Mouse (Mus musculus): Measurements from ENCODE around the gene Clptm1. TPM values are rescaled to one million over a fixed set of nuclear protein-coding genes. Genes with fewer than 3 reads are reported as not detected.

The Clptm1 gene
- 27.7 and 29.1 TPM in 2 replicates for polyA plus RNA-seq (2012; rRNA removed)

DNA sequence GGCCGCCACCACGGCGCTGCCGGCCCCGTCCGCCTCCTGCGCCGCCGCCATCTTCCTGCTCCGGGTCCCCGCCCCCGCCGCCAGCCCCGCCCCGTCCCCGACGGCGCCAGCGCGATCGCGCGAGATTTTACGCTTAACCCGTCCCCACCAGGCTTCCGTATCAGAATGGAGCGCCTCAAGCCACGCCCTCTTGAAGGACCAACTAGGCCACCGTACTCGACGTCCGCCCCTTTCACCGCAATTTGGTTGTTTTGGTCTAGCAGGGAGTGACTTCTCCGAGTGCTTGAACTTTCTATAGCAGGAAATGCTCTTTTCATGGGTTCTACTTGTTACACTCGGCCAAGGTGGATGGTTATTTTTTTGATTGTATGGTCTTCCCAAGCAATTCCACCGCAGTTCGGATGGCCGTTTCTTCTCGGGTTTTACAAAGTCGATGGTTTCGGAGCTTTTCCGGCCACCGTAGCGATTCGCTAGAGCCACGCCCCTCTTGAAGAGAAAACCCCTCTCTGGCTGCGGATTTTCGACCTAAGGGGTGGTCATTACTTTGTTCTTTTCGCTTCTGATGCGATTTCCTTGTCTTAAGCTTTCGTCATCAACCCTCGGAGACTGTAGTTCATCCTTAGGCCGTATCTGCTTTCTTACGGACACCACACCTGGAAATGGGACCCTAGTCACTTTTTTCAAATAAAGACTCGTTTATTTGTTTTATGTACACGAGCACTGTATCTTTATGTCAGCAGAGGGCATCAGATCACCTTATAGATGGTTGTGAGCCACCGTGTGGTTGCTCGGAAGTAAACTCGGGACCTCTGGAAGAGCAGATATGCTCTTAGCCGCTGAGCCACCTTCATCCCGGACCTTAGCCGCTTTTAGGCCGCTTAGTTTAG is at the start of gene Clptm1:
Gene Clptm1, minus strand, starts transcription at position 79 of the 887 bp plus-strand sequence.

GRCm38 (mm10) chr7:19698907-19699826 is 34.3 kb upstream of the Clptm1 start, which contains the start of gene Apoe:
Gene Apoe, minus strand, starts transcription at chr7:19699188.

DNA sequence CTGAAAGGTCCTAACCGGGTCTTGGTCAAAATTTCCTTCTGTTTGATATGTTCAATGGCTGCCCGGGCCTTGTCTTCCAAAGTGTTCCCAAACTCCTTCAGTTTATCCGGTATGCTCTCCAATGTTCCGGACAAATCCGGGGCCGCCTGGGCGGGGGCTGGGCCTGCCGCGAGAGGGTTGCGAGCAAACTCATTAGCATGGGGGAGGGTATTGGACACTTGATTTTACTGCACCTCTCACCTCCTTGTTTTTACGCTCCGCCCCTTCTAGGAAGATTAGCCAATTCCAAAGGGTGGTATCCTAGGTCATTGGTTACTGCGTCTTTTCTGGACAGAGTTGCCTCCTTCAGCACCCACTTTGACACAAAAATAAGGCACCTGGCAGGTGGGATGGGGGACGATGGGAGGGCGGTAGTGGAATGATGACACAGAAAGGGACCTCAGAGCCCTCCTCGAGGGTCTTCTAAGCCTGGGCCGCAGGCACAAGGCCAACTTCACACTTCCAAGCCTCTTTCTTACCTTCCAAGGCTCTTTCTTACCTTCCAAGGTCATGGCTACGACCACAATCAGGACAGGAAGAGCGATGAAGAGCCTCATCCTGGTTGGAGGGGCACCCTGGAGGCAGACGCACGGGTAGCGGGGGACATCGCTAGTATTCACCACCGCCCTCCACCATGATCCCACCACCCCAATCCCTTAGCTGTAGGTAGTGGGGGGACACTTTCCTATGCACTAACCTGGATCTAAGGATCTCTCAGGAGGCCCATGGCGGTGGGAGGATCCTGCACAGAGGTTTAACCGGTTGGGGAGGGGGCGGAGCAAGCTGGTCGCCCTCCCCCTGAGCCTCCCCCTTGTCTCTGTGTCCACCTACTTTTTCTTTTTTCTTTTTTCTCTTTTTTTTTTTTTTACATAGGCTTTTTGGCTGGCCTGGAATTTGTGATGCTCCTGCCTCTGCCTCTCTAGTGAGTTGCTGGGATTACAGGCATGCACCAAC is 27.3 kb upstream of the Clptm1 start, which contains the start of gene Apoc1:
Gene Apoc1, minus strand, starts transcription at position 788 of the 993 bp plus-strand sequence.

DNA sequence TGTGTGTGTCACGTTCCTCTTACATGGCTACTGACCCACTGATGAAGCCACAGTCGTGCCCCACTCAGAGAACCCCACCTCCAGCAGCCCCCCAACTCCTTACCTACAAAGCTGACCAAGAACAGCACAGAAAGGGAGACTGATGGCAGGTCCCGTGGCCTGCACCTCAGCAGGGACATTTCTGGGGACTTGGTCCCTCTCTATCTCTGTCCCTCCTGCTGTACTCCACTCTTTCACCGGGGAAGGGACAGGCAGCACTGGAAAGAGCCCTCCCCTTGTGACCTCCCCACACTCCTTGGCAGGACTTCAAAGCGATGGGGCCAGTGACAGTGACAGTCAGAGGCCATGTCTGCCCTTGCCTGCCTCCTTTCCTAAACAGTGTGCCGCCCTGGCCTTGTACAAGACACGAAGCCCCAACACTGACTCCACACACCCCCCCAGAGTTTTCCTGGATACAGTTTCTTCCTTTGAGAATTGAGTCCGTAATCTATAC is 16.4 kb upstream of the Clptm1 start, which contains the start of the genes Gm44805 and Apoc4:
Gene Gm44805, minus strand, starts transcription at position 222 of the 493 bp plus-strand sequence.
Gene Apoc4, minus strand, starts transcription at position 278 of the 493 bp plus-strand sequence.

GRCm38 (mm10) chr7:19677872-19678271 is 13.0 kb upstream of the Clptm1 start, which contains the start of gene Apoc2:
Gene Apoc2, minus strand, starts transcription at chr7:19677941.

DNA sequence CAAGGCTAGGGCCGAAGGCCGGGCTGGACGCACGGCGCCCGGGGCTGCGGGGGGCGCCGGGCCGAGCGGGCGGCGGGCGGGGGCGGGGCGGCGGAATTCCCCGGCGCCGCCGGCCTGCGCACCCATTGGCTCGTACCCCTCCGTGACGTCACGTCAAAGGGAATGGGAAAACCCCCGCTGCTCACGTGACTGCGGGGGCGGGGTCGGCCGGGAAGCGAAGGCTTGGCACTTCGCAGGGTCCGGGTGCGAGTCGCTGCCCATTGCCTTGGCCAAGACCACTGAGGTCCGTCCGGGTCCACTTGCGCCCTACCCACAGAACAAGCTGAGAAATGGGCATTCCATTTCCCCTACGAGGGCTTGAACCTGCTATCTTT is 35.5 kb downstream of the Clptm1 start, which contains the start of gene Relb:
Gene Relb, minus strand, starts transcription at position 78 of the 374 bp plus-strand sequence.

DNA sequence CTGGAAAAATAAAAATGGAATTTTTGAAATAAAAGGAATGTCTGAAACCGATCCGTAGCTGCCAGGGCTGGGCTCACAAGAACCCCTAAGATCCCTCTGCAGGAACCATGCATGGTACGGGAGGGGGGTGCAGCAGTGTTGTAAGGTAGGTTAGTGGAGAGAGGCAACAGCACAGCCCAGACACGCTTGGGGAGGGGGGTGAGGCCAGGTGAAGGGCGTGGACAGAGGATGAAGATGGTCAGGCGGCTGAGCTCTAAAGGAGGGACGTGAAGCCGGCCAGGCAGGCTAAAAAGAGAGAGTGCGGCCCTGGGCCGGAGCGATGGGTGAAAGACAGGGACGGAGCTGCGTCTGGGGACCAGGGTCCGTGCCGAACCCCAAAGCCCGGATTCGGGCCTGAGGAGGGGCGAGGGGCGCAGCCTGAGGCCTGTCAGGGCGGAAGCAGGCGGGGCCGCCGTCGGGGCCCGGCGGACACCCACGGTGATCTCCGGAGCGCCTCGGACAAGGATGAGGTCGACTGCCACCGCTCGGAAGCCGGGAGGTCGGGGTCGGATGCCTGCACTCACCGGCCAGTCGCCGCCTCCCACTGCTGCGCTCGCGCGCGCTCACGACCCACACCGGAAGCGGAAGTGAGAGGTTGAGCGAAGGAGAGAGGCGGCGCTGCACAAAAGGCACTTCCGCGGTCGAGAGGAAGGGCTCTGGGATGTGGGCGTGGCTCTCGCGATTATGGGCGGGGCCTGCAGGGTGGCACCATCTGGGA is 60.8 kb downstream of the Clptm1 start, which contains the start of gene Clasrp:
Gene Clasrp, minus strand, starts transcription at position 638 of the 757 bp plus-strand sequence.

Other genes with a start within 250 kb of the Clptm1 start
- 4.5 and 4.8 TPM in 2 replicates for gene Mark4, start 206.2 kb downstream of the Clptm1 start, polyA plus RNA-seq (2012; rRNA removed)
- gene Exoc3l2, start 201.7 kb downstream of the Clptm1 start, polyA plus RNA-seq (2012; rRNA removed): 2.2 and 2.4 TPM in 2 replicates
- 2.2 and 2.5 TPM in 2 replicates for gene Bloc1s3, start 156.7 kb downstream of the Clptm1 start, polyA plus RNA-seq (2012; rRNA removed)
- gene Trappc6a, start 156.6 kb downstream of the Clptm1 start, polyA plus RNA-seq (2012; rRNA removed): 36.0 and 40.0 TPM in 2 replicates
- 0.02 and 0.06 TPM in 2 replicates for gene Nkpd1, start 147.2 kb downstream of the Clptm1 start, polyA plus RNA-seq (2012; rRNA removed)
- 21.3 and 26.8 TPM in 2 replicates for gene Ppp1r37, start 102.0 kb downstream of the Clptm1 start, polyA plus RNA-seq (2012; rRNA removed)
- gene Zfp296, start 87.7 kb downstream of the Clptm1 start, polyA plus RNA-seq (2012; rRNA removed): 0.81 and 0.85 TPM in 2 replicates
- gene Gemin7, start 87.4 kb downstream of the Clptm1 start, polyA plus RNA-seq (2012; rRNA removed): 28.8 and 31.3 TPM in 2 replicates
- 17.9 and 24.7 TPM in 2 replicates for gene Clasrp, start 60.5 kb downstream of the Clptm1 start, polyA plus RNA-seq (2012; rRNA removed)
- gene Relb, start 35.6 kb downstream of the Clptm1 start, polyA plus RNA-seq (2012; rRNA removed): 2.1 and 2.4 TPM in 2 replicates
- gene Apoc2, start 12.9 kb upstream of the Clptm1 start, polyA plus RNA-seq (2012; rRNA removed): 1,005 and 1,068 TPM in 2 replicates
- gene Gm44805, start 16.4 kb upstream of the Clptm1 start, polyA plus RNA-seq (2012; rRNA removed): 12.7 and 26.8 TPM in 2 replicates
- gene Apoc4, start 16.4 kb upstream of the Clptm1 start, polyA plus RNA-seq (2012; rRNA removed): 1,034 and 1,247 TPM in 2 replicates
- gene Apoc1, start 27.6 kb upstream of the Clptm1 start, polyA plus RNA-seq (2012; rRNA removed): 1,023 and 1,218 TPM in 2 replicates
- gene Apoe, start 34.2 kb upstream of the Clptm1 start, polyA plus RNA-seq (2012; rRNA removed): 14,325 and 17,049 TPM in 2 replicates
- gene Tomm40, start 50.4 kb upstream of the Clptm1 start, polyA plus RNA-seq (2012; rRNA removed): 37.0 and 43.6 TPM in 2 replicates
- 27.6 and 31.3 TPM in 2 replicates for gene Nectin2, start 85.5 kb upstream of the Clptm1 start, polyA plus RNA-seq (2012; rRNA removed)
- 11.0 and 11.6 TPM in 2 replicates for gene Bcam, start 106.0 kb upstream of the Clptm1 start, polyA plus RNA-seq (2012; rRNA removed)
- gene Cblc, start 131.8 kb upstream of the Clptm1 start, polyA plus RNA-seq (2012; rRNA removed): 4.6 and 5.1 TPM in 2 replicates
- gene Bcl3, start 157.7 kb upstream of the Clptm1 start, polyA plus RNA-seq (2012; rRNA removed): 4.7 and 4.8 TPM in 2 replicates
- 0.10 and 0.15 TPM in 2 replicates for gene Gm19345, start 187.0 kb upstream of the Clptm1 start, polyA plus RNA-seq (2012; rRNA removed)
- gene Ceacam16, start 196.3 kb upstream of the Clptm1 start, polyA plus RNA-seq (2012; rRNA removed): 0.06 and 0.13 TPM in 2 replicates
- gene Ceacam19, start 222.9 kb upstream of the Clptm1 start, polyA plus RNA-seq (2012; rRNA removed): not detected in 2 replicates

Data from liver, embryonic 18 days (tissue).